Mouse (Mus musculus) erythroblast, embryonic 14.5 days (primary cell): ENCODE data around the gene Ubxn1. TPM values are rescaled to one million over a fixed set of nuclear protein-coding genes. Genes with fewer than 3 reads are reported as not detected.
"Not testable (repeated sequence)": the region's sequence is repeated elsewhere in the genome, so short reads cannot be mapped to it uniquely, and the experiment has no call there.

ENCODE experiments used
- H3K27me3 ChIP-seq: 2 replicates; pipeline ENCODE4 v1.6.1; 2012; ENCODE audit warnings: inconsistent platforms; ENCODE audit not compliant: control insufficient read depth
- H3K36me3 ChIP-seq: 2 replicates; pipeline ENCODE4 v1.6.1; 2012; ENCODE audit warnings: mild to moderate bottlenecking, inconsistent platforms; ENCODE audit not compliant: control insufficient read depth
- H3K4me1 ChIP-seq: 2 replicates; pipeline ENCODE4 v1.6.1; 2012; ENCODE audit warnings: inconsistent platforms; ENCODE audit not compliant: control insufficient read depth
- H3K4me3 ChIP-seq: replicated peaks from 2 replicates; pipeline ENCODE3; 2012; ENCODE audit warnings: moderate library complexity, mild to moderate bottlenecking, inconsistent platforms
- H3K9me3 ChIP-seq: 2 replicates; pipeline ENCODE4 v1.6.1; 2012; ENCODE audit warnings: low read length, inconsistent platforms, mixed read lengths; ENCODE audit not compliant: control insufficient read depth
- GATA1 ChIP-seq: IDR thresholded peaks from 2 replicates; pipeline ENCODE4 v1.6.1; 2012; ENCODE audit warnings: low read length, inconsistent platforms, mixed read lengths
- TAL1 ChIP-seq: IDR thresholded peaks from 3 replicates; pipeline ENCODE4 v1.6.1; 2012; ENCODE audit warnings: low read length, inconsistent platforms, mixed read lengths
- polyA plus RNA-seq: library from polyadenylated mRNA; stranded (reverse); fragments of >175 nt; gene quantifications from 2 replicates; pipeline ENCODE4 v1.2.3, GENCODE M21; 2012

Ubxn1 gene
- polyA plus RNA-seq, 1 experiment, result 19.4 TPM

- H3K4me3 ChIP-seq, result no peak overlapping the region
- no peaks in the 10 kb centered on the region for H3K27me3 ChIP-seq
- peaks cover 84% of the 10 kb centered on the region for H3K4me1 ChIP-seq
- peaks cover 56% of the 10 kb centered on the region for H3K36me3 ChIP-seq
- peaks cover 3% of the 10 kb centered on the region; the same call in 1 of the 2 replicates for H3K9me3 ChIP-seq
- TF ChIP-seq GATA1 (no peak), TAL1 (no peak)
These were observed 24.2 kb downstream of the Ubxn1 start for GRCm38 (mm10) chr19:8895397-8895960.

GRCm38 (mm10) chr19:8896231-8896630, 24.9 kb downstream of the Ubxn1 start:
- not testable (repeated sequence) for H3K9me3 ChIP-seq
- peaks cover 81% of the 10 kb centered on the region for H3K4me1 ChIP-seq
- peaks cover 56% of the 10 kb centered on the region for H3K36me3 ChIP-seq

DNA sequence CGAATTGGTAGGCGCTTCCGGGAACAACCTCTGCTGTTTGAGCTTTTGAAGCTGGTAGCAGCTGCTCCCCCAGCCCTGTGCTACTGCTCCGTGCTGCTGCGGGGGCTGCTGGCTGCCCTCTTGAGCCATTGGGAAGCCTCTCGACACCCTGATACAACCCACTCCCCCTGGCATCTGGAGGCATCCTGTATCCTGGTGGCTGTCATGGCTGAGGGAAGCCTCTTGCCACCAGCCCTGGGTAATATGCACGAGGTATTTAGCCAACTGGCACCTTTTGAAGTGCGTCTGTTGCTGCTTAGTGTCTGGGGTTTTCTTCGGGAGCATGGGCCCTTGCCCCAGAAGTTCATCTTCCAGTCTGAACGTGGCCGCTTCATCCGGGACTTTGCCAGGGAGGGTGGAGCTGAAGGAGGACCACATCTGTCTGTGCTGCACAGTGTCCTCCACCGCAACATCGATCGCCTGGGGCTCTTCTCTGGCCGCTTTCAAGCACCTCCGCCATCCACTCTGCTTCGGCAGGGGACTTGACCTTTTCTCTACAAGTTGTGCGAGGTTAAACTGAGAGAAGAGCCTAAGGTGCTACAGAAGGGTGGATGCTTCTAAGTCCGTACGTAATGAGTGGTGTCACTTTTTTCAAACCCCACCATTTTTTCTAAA, 26.0 kb downstream of the Ubxn1 start:
- Histone ChIP-seq H3K4me3 (peak overlapping the region; percentile 70), H3K4me1 (peaks cover 74% of the 10 kb centered on the region), H3K36me3 (peaks cover 61% of the 10 kb centered on the region)
- not testable (repeated sequence) for H3K27me3 ChIP-seq, H3K9me3 ChIP-seq

More at GRCm38 (mm10) chr19:8896231-8896630, 24.9 kb downstream of the Ubxn1 start:
- H3K4me3 ChIP-seq, H3K27me3 ChIP-seq: not testable (repeated sequence)

GRCm38 (mm10) chr19:8897865-8898495, 26.7 kb downstream of the Ubxn1 start, which contains the start of gene Ganab:
Ganab (plus strand) TSS chr19:8898071.
- Histone ChIP-seq H3K4me1 (peaks cover 70% of the 10 kb centered on the region), H3K36me3 (peaks cover 68% of the 10 kb centered on the region), H3K4me3 (peak within 1 kb of the TSS; percentile 70), H3K27me3 (no peaks in the 10 kb centered on the region), H3K9me3 (peaks cover 3% of the 10 kb centered on the region; the same call in 1 of the 2 replicates)
- TF ChIP-seq GATA1 (no peak), TAL1 (no peak)

GRCm38 (mm10) chr19:8898576-8898975, 27.3 kb downstream of the Ubxn1 start:
- Histone ChIP-seq H3K36me3 (peaks cover 74% of the 10 kb centered on the region), H3K9me3 (peaks cover 3% of the 10 kb centered on the region; the same call in 1 of the 2 replicates), H3K4me3 (peak overlapping the region; percentile 70), H3K27me3 (no peaks in the 10 kb centered on the region), H3K4me1 (peaks cover 65% of the 10 kb centered on the region)
- no peak for TF ChIP-seq TAL1
- TF ChIP-seq GATA1, result no peak

DNA sequence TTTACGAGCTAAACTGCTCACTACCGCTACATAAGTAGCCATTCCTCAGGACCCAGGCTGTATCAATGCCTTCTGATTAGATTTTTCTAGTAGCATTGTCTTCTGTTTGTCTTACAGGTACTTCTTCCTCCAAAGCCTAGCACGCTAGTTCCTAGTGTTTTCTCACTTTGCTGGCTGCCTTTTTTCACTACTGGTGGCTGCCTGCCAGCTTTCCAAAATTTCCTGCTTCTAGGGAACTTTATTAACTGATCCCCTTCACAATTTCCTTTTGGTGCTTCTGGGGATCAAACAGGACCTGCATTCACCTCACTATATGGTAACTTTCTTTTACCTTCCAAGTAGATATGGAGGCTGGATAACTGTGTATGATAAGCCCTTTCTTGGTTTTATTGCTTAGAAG, 27.8 kb downstream of the Ubxn1 start:
- peaks cover 3% of the 10 kb centered on the region; the same call in 1 of the 2 replicates for H3K9me3 ChIP-seq
- TF ChIP-seq TAL1, result no peak
- TF ChIP-seq GATA1, result no peak
- H3K4me1 ChIP-seq, result peaks cover 60% of the 10 kb centered on the region
- no peaks in the 10 kb centered on the region for H3K27me3 ChIP-seq
- peaks cover 78% of the 10 kb centered on the region for H3K36me3 ChIP-seq
- peak overlapping the region; percentile 70 for H3K4me3 ChIP-seq

- H3K4me3 ChIP-seq, result no peak overlapping the region
- peaks cover 87% of the 10 kb centered on the region for H3K36me3 ChIP-seq
- peaks cover 24% of the 10 kb centered on the region for H3K4me1 ChIP-seq
- TF ChIP-seq GATA1, result no peak
- no peak for TF ChIP-seq TAL1
- no peaks in the 10 kb centered on the region for H3K27me3 ChIP-seq
- no peaks in the 10 kb centered on the region for H3K9me3 ChIP-seq
These were observed 32.1 kb downstream of the Ubxn1 start for GRCm38 (mm10) chr19:8903412-8903811.

DNA sequence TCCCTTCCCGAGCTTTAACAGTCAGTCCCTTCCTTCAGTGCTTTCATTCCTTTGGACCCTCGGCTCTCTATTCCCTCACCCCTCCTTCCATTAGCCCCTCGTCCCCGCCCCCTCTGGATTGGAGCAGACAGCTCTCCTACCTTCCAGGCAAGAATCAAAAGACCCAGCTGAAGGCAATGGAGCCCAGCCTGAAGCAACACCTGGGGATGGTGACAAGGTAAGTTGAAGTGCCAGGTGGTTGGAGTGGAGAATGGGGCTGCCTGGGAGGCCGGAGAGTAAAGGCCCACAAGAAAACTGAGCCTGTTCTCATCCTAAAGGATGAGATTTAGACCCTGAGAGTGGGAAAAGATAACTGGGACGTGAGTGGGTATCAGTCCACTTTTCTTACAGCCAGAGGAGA, 37.2 kb downstream of the Ubxn1 start:
- no peak for TF ChIP-seq TAL1
- TF ChIP-seq GATA1, result no peak
- H3K27me3 ChIP-seq, result no peaks in the 10 kb centered on the region
- no peaks in the 10 kb centered on the region for H3K4me1 ChIP-seq
- peaks cover 98% of the 10 kb centered on the region for H3K36me3 ChIP-seq
- no peak overlapping the region for H3K4me3 ChIP-seq
- no peaks in the 10 kb centered on the region for H3K9me3 ChIP-seq

GRCm38 (mm10) chr19:8911810-8912209, 40.5 kb downstream of the Ubxn1 start:
- Histone ChIP-seq H3K4me3 (no peak overlapping the region), H3K27me3 (no peaks in the 10 kb centered on the region), H3K36me3 (peaks cover 100% of the 10 kb centered on the region)

More at GRCm38 (mm10) chr19:8911810-8912209, 40.5 kb downstream of the Ubxn1 start:
- Histone ChIP-seq H3K4me1 (no peaks in the 10 kb centered on the region), H3K9me3 (no peaks in the 10 kb centered on the region)
- TF ChIP-seq GATA1 (no peak), TAL1 (no peak)
